Mouse (Mus musculus) left cerebral cortex, adult 8-10 months (tissue): ENCODE data around the gene M1ap. TPM values are rescaled to one million over a fixed set of nuclear protein-coding genes. Genes with fewer than 3 reads are reported as not detected.

Experiments
- DNase-seq, 2 experiments: peaks; one replicate each; pipeline ENCODE4 v3.0.0; 2022; ENCODE audit warnings: low spot score in 2 of 2
- total RNA-seq, 4 experiments: library from RNA; stranded (reverse); gene quantifications; 2 replicates each; pipeline ENCODE4 v1.2.4; 2022

The M1ap gene
- under 1 TPM in 3 of 4 experiments, not detected in 1; 0.33 to 0.57 (median 0.48) TPM for total RNA-seq

DNA sequence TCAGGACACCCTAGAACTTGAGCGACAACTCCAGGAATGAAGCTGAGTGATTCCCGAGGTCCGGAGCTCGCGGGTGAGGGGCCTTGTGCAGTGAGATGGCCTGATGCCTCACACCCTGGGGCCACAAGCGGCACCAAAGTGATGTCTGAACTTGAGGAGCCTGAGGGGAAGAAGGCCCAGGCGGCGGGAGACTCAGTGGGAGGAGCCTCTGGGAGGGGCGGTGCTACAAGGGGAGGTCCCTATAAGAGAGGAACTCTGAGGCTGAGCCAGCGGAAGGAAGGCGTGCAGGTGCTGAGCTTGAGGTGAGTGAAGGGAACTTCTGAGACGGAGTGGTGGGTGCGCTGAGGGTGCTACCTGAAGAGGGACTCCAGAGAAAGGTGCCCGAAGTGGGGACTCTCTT lies at the start of gene M1ap:
TSS of gene M1ap (plus strand) at position 252 of the 400 bp plus-strand sequence.
- no peak for DNase-seq

DNA sequence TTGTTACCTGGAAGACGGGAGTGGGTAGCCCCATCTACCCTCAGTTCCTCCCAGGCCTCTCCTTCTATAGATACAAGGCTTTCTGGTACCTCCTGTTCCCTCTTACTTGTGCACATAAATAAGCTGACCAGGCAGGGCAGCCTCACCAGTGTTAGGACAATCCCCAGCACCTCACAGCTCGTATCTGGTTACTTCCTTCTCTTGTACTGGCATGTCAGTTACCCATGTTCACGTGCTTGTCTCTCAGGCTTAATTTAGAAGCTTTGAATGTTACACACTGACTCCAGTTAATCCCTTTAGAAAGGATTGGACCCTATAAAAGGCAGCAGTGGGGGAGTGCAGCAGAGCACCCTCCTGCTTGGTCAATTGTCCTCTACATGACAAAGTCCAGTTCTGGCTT lies 49.4 kb upstream of the M1ap start:
- no peak for DNase-seq

DNA sequence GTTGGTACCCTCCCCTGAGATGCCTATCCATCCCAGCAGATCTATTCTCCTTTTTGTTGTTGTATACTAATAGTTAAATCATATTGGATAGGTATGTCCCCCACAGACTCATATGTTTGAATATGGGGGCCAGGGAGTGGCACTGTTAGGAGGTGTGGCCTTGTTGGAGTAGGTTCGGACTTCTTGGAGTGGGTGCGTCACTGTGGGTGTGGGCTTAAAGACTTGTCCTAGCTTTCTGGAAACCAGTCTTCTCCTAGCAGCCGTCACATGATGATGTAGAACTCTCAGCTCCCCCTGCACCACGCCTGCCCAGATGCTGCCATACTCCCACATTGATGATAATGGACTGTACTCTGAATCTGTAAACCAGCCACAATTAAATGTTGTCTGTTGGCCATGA lies 48.5 kb upstream of the M1ap start:
- DNase-seq: no peak

DNA sequence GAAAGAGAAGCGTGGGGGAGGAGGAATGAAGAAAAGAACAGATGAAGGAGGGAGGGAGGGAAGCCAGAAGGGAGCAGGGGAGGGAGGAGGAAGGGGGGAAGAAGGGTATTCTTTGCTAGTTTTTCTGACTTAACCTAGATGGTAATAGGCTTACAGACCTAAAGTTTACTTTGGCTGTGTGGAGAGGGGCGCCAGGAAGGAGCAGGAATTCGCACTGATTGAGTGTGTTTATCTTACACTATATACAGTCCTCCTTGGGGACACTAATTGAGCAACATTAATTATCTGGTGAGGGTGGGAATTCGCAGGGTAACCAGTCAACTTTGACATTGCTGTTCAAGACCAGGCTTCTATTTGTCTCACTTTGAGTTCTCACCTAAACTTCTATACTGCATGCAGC lies 48.0 kb upstream of the M1ap start:
- DNase-seq: no peak

DNA sequence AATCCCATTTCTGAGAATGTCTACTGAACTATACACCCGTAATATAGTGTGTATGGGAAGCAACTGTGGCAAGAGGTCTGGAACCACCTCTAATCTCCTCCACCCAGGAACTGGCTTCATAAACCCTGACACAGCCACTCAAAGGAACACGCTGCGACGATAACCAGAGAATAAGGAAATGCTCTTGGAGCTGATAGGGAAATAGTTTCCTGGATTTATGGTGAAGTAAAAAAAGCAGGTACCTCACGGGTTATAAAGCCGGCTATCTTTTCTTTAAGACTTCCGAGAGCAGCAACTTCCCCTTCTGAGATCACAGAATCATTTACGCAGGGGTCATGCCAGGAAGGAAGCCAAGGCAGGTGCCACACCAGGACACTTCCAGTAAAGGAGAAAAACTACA lies 44.1 kb upstream of the M1ap start:
- DNase-seq: no peak

DNA sequence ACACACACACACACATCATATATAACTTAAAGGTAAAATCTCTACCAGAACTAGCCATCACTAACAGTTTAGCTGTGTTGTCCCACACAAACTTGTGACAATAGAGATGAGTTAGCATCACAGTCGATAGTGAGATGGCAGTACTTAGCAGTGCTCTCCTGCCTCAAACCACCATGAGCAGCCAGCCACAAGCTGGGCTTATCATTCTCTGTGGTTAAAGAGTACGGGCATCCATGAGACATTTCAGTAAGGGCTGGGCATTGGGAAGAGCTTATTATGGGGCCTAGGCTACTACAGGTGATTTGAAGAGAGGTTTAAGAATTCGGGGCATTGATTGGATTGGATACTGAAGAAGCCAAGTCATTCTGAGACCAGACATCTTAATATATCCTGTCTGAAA lies 39.7 kb upstream of the M1ap start:
- DNase-seq: no peak

DNA sequence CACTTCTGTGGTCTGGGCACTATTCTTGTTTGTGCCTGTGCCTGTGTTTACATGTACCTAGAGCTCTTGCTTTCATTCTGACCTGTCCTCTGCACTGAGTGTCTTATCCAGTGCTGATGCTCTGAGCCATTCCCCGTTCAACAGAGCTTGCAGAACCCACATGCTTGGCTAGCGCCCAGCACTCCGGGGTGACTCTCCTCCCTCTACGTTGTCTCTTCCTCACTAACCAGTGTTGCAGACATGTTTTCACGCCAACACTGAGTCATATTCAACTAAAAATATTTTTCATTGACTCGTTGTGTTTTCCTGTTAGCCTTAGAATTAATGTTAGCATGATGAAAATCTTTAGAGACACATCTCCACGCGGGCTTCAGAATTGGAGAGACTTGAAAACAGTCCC lies 38.7 kb upstream of the M1ap start:
- no peak for DNase-seq

DNA sequence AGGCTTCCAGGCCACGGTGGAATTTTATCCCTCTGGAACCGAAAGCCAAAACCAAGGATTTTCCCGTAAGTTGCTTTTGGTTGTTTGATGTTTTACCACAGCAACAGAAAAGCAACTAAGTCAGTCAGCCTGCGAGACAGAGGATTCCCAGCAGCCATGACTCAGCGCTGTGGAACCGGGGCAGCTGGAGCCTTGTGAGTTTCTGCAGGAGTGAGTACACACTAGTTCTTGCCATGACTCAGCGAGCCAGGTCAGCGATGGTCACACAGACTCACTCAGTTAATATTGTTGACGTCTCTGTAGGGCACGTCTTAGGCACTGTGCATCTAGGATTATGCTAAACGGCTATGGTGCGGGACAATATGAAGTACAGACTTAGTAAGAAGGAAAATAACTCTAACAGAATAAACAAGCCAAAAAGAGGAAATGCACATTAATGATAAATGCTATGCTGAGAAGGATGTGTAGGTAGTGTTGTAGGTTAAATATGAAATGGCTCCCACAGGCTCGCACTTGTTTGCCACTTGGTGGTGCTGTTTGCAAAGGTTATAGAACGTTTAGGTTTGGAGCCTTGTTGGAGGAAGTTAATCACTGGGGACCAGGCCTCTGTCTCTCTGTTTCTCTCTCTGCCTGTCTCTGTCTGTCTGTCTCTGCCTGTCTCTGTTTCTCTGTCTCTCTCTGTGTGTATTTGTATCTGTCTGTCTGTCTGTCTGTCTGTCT lies 37.4 kb upstream of the M1ap start:
- DNase-seq: peak in 1 of 2 experiments; percentile 62

DNA sequence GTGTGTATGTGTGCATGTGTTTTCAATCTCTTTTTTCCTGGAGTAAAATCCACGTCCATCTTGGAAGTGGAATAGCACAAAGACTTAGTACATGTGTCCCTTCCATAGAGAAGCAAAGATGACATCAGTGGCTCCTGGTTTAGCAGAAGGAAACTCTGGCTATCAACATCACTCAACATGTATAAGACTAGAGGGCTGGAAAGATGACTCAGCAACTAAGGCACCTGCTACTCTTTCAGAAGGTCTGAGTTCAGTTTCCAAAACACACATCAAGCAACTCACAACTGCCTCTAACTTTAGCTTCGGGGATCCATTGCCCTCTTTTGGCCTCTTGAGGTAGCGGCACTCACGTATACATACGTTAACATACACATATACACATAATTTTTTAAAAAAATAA lies 35.4 kb upstream of the M1ap start:
- no peak for DNase-seq

DNA sequence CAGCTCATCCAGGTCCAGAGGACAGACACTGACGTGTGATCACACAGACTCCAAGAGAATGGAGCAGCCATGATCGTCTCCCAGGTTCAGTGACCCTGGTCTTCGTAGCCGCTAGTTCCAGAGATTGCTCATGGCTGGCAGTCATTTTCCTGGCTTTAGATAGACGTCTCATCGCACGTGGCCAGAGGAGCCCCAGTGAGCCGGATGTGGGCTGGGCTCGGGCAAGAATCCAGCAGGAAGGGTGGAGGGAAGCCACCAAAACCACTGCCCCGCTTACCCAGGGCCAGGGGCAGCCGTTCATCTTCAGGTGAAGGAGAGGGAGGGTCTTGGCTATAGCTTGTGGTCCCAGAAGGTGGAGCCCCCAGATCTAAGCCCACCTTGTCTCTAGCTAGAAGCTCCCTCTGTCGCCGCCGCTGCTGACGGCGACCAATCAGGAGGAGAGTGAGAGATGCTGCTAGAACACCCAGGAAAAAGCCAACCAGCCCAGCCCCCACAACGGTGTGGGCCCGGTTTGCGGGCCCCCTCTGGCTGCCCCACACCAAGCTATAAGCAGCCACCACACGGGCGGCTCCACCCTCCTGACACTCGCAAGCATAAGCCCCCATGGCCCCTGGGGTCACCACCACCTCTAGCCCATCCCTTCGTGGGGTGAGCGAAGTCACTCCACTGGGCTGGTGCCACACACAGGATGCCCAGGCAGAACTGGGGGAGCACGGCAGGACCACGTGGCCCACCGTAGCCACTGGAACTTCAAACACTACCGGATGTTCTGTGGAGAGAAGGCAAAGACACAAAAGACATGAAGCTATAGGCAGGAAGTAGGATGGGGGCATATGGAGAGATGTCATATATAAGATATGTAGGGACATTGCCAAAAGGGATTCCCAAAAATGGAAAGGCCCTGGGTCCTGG lies 33.1 kb upstream of the M1ap start:
- no peak for DNase-seq

DNA sequence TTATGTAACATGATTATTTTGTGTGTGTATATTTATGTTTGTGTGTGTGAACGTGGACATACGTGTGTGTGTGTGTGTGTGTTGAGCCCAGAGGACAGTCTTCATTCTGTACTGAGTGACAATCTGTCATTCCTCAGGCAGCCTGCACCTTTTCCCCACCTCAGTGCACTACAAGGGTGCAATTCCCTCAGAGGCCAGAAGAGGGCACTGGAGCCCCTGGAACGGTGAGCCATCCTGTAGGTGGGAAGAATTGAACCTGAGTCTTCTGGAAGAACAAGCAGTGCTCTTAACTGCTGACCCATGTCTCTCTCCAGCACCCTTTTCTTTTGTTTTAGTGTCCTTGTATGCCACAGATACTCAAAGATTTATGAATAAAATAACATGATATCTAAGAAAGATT lies 30.8 kb upstream of the M1ap start:
- peak in 1 of 2 experiments; percentile 54 for DNase-seq

DNA sequence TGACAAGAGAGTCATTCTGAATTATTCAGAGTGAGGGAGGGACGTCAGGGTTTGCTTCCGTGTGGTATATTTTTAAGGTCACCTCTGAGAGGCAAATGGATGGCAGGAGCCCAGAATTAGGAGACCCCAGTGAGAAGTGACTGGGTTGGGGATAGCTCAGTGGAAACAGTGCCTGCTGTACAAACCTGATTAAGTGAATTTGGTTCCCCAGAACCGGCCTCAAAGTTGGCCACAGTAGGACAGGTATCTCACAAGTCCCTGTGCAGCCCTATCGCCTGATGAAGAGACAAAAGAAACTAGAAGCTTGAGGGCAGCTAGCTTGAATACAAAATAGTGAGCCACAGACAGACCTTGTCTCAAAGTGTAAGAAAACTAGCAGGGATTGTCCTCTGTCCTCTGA lies 30.2 kb upstream of the M1ap start:
- DNase-seq: no peak

DNA sequence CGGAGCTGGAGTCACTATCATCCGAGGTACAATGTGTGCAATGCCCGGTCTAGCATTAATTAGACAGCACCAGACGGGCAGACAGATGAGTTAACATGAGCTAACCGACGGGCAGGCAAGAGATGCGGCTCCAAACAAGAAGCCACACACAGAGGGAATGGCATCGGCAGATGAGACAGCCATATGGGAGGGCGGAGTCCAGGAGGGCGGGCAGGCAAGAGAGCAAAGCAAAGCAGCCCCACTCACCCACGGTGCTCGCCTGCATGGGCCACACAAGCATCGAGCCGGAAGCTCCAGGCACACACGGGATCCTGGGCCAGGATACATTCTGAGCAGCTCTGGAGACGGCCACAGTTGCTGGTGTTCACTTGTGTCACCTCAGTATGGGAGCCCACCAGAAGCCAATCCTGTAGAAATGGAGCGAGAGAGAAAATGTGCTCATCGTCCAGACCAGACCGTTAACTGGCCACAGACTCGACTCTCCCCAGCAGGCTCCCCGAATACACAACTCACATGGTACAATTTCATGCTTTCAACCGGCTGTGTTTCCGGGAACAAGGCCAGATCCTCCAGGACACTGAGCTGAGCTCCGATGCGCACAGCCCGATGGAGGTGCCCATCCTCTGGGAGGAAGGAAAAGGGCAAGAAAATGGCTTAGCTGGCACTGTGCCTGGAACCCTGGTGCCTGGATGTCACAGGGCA lies 29.5 kb upstream of the M1ap start:
- DNase-seq: peak in 1 of 2 experiments; percentile 77

DNA sequence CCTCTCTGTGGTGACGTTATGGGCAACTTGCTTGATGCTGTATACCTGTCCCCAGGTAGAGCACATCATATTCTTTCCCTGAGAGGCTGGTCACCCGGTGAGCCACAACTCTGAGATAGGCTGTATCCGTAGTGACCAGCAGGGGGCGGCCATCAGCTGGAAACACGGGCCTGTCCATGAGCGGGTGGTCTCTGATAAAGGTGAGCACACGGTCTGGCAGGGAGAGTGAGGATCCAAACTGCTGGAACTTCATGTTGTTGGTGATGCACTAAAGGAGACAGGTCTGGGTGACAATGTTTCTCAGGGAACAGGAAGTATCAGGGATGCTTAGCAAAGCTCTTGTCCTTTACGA lies 28.9 kb upstream of the M1ap start:
- DNase-seq: no peak

DNA sequence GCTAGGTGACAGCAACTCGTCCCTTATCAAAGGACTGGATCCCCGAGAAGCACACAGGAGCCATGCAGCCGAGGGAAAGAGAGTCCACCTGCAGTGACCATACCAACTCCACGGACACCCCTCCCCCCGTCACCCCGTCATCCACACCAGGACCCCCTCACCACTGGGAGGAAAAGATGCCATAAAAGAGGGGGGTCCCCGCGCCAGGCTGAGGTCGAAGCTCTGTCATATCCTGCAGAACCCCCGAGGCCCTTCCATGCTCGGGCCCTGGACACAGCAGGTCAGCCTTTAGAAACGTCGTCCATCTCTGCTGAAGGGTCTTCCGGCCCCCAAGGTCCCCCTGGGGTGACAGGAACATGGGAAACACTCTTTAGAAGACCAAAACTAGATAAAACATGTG lies 28.3 kb upstream of the M1ap start:
- no peak for DNase-seq

DNA sequence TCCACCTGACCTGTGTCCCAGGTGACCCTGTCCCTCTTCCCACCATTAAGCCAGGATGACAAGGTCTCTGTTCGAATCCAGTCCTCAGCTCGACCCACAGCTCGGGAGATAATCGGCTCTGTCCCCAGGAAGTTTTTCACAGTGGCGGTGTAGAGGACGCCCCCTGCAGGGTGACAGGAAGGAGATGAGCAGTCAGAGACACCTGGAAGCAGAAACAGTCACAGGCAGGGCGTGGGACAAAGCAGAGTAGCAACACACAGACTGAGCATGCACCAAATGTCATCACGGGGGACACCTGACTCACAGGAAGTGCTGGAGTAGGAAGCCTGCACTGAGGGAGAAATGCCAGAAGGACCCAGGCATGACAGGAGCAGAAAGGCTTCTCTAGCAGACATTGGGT lies 27.2 kb upstream of the M1ap start:
- no peak for DNase-seq

DNA sequence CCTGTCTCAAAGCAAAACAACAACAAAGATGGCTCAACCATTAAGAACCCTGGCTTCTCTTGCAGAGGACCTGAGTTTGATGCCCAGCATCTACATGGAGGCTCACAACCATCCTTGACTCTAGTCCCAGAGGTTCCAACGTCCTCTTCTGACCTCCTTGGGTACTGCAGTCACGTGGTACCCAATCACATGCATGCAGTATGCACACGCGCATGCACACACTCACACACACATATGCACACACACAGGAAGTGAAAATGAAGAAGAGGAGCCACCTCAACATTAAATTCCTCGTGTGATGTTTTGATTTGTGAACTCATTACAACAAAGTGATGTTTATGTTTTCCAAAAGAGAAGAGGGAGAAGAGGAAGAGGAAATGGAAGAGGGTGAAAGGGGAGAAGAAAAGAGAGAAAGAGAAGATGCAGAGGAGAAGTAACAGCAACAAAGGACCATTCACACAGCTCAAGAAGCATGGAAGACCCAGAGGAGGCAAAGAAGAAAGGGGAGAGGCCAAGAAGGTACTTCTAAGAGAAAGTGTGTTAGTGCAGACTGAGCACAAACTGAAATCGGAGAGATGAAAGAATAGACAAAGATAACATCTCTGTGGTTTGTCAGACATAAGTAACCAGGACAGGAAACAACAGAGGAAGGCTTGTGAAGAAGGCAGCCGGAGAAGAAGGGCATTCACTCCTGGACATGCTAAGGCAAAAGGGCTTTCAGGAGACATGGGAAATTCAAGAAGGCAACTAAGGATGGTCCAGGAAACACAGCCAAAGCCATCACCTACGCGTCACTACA lies 25.1 kb upstream of the M1ap start:
- DNase-seq: no peak

DNA sequence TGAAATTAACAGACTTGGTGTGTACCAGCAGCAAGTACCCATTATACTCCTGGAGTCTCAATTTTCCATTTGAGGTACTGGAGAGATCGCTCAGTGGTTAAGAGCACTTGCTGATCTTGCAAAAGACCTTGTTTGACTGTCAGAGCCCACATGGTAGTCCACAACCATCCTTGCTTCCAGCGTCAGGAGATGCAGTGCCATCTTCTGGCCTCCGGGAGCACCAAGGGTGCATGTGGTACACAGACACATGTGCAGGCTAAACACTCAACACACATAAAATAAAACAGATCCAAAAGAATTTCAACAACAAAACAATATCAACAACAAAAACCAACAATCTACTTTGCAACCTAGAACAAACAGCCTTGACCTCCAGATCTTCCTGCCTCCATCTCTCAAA lies 21.7 kb upstream of the M1ap start:
- no peak for DNase-seq

DNA sequence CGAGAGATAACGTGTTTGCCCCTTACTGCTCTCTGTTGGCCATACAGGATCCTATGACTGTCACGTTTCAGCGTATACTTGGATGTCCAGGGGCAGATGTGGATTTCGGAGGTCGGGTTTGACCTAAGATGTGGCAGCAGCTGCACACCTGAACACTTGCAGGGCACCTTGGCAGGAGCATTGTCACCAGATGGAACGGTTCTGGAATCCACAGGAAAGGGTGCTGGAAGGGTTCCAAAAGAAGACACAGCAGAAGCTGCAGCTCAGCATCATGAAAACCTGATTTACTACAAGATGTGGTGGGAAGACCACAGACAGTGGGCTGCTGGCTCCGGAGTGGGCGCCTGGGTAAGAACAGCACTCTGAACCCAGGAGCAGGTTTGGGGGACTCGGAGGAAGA lies 20.6 kb upstream of the M1ap start:
- DNase-seq: no peak

DNA sequence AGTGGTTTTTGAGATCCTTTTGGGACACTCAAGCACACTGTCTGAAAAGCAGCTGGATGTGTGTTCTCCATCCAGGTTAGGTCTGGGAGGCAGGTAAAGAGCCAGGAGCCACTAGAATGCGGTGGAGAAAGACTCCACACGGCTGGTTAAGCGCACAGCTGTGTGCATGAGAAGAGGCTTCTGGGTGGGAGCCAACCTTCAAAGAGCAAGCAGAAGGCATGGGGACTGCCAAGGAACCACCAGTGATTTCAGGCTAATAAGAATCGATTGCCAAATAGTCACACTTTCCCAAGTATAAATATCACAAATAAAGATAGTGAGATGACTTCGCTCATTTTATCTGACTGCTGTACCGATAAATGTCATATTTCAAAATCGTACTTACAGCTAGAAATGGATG lies 20.2 kb upstream of the M1ap start:
- DNase-seq: no peak

DNA sequence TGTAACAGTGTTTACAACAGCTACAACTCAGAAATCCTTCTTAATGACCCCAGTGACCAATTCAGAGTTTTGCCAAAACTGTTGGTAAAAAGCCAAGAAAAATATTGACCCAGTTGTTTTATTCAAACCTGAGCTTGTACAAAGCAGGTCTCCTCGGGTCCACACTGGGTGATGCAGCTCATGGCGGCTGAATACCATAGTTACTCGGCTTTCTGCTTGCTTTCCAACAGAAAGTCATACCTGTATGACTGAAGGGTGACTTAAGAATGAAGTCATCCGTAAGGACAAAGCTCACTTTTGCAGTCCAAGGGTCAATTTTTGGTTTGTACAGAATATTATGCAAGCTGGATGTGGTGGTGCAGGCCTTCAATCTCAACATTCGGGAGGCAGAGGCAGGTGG lies 19.1 kb upstream of the M1ap start:
- no peak for DNase-seq
